ENCODE assay signal across 10 mouse cellular contexts in the genomic region with DNA sequence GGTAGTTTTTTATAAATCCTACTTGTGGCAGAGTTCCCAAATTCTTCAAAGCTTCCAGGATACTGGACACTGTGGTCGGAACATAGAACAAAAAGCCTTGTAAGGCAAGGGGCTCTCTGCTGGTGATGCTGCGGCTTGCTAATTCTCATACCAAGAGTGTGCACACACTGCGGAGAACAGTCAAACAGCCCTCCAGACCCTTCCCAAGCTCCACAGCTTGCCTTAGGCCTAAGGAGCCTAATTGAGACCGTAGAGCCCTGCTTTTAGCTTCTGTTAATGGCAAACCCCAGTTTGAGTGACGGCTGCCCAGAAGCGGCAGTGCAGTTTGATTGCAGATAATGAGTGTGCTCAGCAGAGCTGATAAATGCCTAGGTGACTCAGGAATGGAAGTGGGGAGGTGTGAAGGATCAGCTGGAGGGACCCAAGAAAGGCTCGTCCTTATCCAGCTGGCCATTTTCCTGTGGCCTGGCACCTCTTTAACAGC. TPM values are rescaled to one million over a fixed set of nuclear protein-coding genes. Genes with fewer than 3 reads are reported as not detected.
A peak's percentile ranks its signal among the peaks of the same experiment; 100 is the strongest.
DNase-seq lines count a peak whose midpoint lies in the region; ATAC-seq and TF ChIP-seq lines count a peak whose summit lies in the region.
"Had no signal": no experiment of that assay in that cellular context is flagged by ENCODE, and none has a peak within 500 bp of the region (broad histone marks: within the 10 kb centered on the region; RNA-seq: fewer than 3 reads in every experiment).

No protein-coding gene starts in this region.

- no peak overlapping the region for H3K4me3 ChIP-seq in liver, adult 2 months (ENCODE audit: insufficient read depth, low read depth, low read length)
- no peak overlapping the region for H3K4me3 ChIP-seq in liver, embryonic 12.5 days
- no peak overlapping the region for H3K4me3 ChIP-seq in heart, embryonic 16.5 days (ENCODE audit: low read length)
- no peak overlapping the region for H3K4me3 ChIP-seq in neural tube, embryonic 13.5 days

- TF ChIP-seq POLR2A in liver, adult 2 months (IDR thresholded peaks at IDR 0.05; ENCODE audit: extremely low read depth, insufficient read depth, low read length), result no peak

- peaks cover 3% of the 10 kb centered on the region for H3K4me1 ChIP-seq in liver, adult 2 months (ENCODE audit: control insufficient read depth, insufficient read depth, low read length)
- peaks cover 6% of the 10 kb centered on the region; the same call in 1 of the 2 replicates for H3K4me1 ChIP-seq in liver, embryonic 12.5 days
- peaks cover 21% of the 10 kb centered on the region for H3K4me1 ChIP-seq in heart, embryonic 16.5 days (ENCODE audit: control insufficient read depth, insufficient read depth, low read length)
- peaks cover 7% of the 10 kb centered on the region; the same call in 1 of the 2 replicates for H3K4me1 ChIP-seq in neural tube, embryonic 13.5 days (replicated peaks)

- no peak for TF ChIP-seq CTCF in liver, adult 2 months (IDR thresholded peaks at IDR 0.05; ENCODE audit: low read depth, low read length)

- H3K9me3 ChIP-seq in liver, embryonic 12.5 days (replicated peaks), result no peaks in the 10 kb centered on the region
- no peaks in the 10 kb centered on the region for H3K9me3 ChIP-seq in heart, embryonic 16.5 days (replicated peaks; ENCODE audit: control insufficient read depth, low read length)
- H3K9me3 ChIP-seq in neural tube, embryonic 13.5 days, result no peaks in the 10 kb centered on the region

- peak; percentile 21 to 33 for DNase-seq in cerebellum, postnatal 14 days
- no peak for DNase-seq in cerebellum, adult 11 months
- DNase-seq in liver, adult 2 months (ENCODE audit: extremely low read depth, low read depth, low spot score), result no peak
- no peak for DNase-seq in spleen, postnatal 36 days (ENCODE audit: low spot score in 2 of 2)
- DNase-seq in left cerebral cortex, postnatal 36 days (ENCODE audit: low spot score in 2 of 2), result no peak
- DNase-seq: layer of hippocampus, adult 9-11 months; right cerebral cortex, postnatal 25 days had no signal

- H3K27me3 ChIP-seq in liver, adult 2 months (ENCODE audit: control insufficient read depth, insufficient read depth, low read length), result no peaks in the 10 kb centered on the region
- no peaks in the 10 kb centered on the region for H3K27me3 ChIP-seq in liver, embryonic 12.5 days (replicated peaks)
- H3K27me3 ChIP-seq in heart, embryonic 16.5 days (ENCODE audit: control insufficient read depth, insufficient read depth, low read length), result no peaks in the 10 kb centered on the region
- H3K27me3 ChIP-seq in neural tube, embryonic 13.5 days, result no peaks in the 10 kb centered on the region

- H3K79me2 ChIP-seq in liver, adult 2 months (ENCODE audit: control insufficient read depth, insufficient read depth, low read length), result no peaks in the 10 kb centered on the region

- H3K27ac ChIP-seq in liver, adult 2 months (replicated peaks; ENCODE audit: insufficient read depth, low read depth, low read length), result peak overlapping the region; percentile 5; the same call in 1 of the 2 replicates
- no peak overlapping the region for H3K27ac ChIP-seq in liver, embryonic 12.5 days
- peak overlapping the region; percentile 81 for H3K27ac ChIP-seq in heart, embryonic 16.5 days (ENCODE audit: low read length)
- no peak overlapping the region for H3K27ac ChIP-seq in neural tube, embryonic 13.5 days (replicated peaks)

- no peak for ATAC-seq in liver, embryonic 12.5 days
- ATAC-seq in heart, embryonic 16.5 days (replicated peaks; ENCODE audit: extremely low read depth, insufficient read depth, low FRiP score), result peak; percentile 1; the same call in 1 of the 2 replicates
- ATAC-seq in neural tube, embryonic 13.5 days (ENCODE audit: low read depth), result peak; percentile 54; the same call in 1 of the 2 replicates

- WGBS in liver, adult 2 months, result 80% methylated on average over 7 of the region's 7 CpGs
- 41% methylated on average over 7 of the region's 7 CpGs for WGBS in liver, embryonic 12.5 days (ENCODE audit: insufficient replicate concordance)
- 40% methylated on average over 7 of the region's 7 CpGs for WGBS in heart, embryonic 16.5 days
- 47% methylated on average over 7 of the region's 7 CpGs for WGBS in neural tube, embryonic 13.5 days

- no peaks in the 10 kb centered on the region for H3K36me3 ChIP-seq in liver, adult 2 months (ENCODE audit: control insufficient read depth, insufficient read depth, low read length)
- H3K36me3 ChIP-seq in liver, embryonic 12.5 days, result no peaks in the 10 kb centered on the region
- no peaks in the 10 kb centered on the region for H3K36me3 ChIP-seq in heart, embryonic 16.5 days (ENCODE audit: control insufficient read depth, insufficient read depth)
- H3K36me3 ChIP-seq in neural tube, embryonic 13.5 days, result no peaks in the 10 kb centered on the region

- intact Hi-C loops in left cerebral cortex, postnatal 36 days (cut with DNase I), result no loop called here

- H3K4me2 ChIP-seq in liver, embryonic 12.5 days, result no peak overlapping the region
- H3K4me2 ChIP-seq in heart, embryonic 16.5 days (ENCODE audit: low read depth, low read length), result no peak overlapping the region
- no peak overlapping the region for H3K4me2 ChIP-seq in neural tube, embryonic 13.5 days

- H3K9ac ChIP-seq in liver, adult 2 months (ENCODE audit: low read depth, low read length), result no peak overlapping the region
- H3K9ac ChIP-seq in liver, embryonic 12.5 days, result no peak overlapping the region
- peak overlapping the region; percentile 5; the same call in 1 of the 2 replicates for H3K9ac ChIP-seq in heart, embryonic 16.5 days (ENCODE audit: low read length)
- no peak overlapping the region for H3K9ac ChIP-seq in neural tube, embryonic 13.5 days

RNA-seq across cellular contexts. Expression of gene Cacnb4, which starts 52.7 kb away (rescaled TPM):
- 0.13 TPM in 1 of 2 replicates, not detected in the other for total RNA-seq in liver, adult 2 months (2014; rRNA removed)
- 0.01 TPM in 1 of 2 replicates, not detected in the other for polyA plus RNA-seq in liver, adult 2 months (2012; rRNA removed)
- 0.31 and 0.47 TPM in 2 replicates for polyA plus RNA-seq in liver, embryonic 12.5 days (2016; fragmentation: Nextera tagmentation; extraction: Ambion mirVana)
- polyA plus RNA-seq in heart, embryonic 16.5 days (2015; fragmentation: Nextera tagmentation; extraction: Ambion mirVana), result 0.34 and 0.87 TPM in 2 replicates
- 9.1 and 12.7 TPM in 2 replicates for polyA plus RNA-seq in neural tube, embryonic 13.5 days (2015; fragmentation: Nextera tagmentation; extraction: Ambion mirVana)
- total RNA-seq in left cerebral cortex, postnatal 36 days (2021), result 100 to 1,000 TPM; 166 to 195 TPM

Comparison
In these comparisons a context has a peak if more than half of its experiments do, and no peak if none do; other contexts are left out.
1. DNase-seq: peak in cerebellum, postnatal 14 days (2 of 2); none in cerebellum, adult 11 months (single experiment), liver, adult 2 months (single experiment), spleen, postnatal 36 days (0 of 2) and left cerebral cortex, postnatal 36 days (0 of 2).
2. H3K27ac ChIP-seq: peak in liver, adult 2 months (single experiment) and heart, embryonic 16.5 days (single experiment); none in liver, embryonic 12.5 days (single experiment) and neural tube, embryonic 13.5 days (single experiment).